Mouse (Mus musculus): Measurements from ENCODE around the gene Ydjc. TPM values are rescaled to one million over a fixed set of nuclear protein-coding genes. Genes with fewer than 3 reads are reported as not detected.
A peak's percentile ranks its signal among the peaks of the same experiment; 100 is the strongest.

Ydjc gene
- total and polyA plus RNA-seq, 3 experiments, result 56.7 to 68.5 TPM; not detected in 1

GRCm38 (mm10) chr16:17202549-17202948 is 58.1 kb downstream of the Ydjc start, which contains the start of gene Ube2l3:
Gene Ube2l3, minus strand, starts transcription at chr16:17202649.
- no peaks in the 10 kb centered on the region for H3K27me3 ChIP-seq (ENCODE audit: control insufficient read depth in 1 of 2, insufficient read depth in 2 of 2, low read length in 2 of 2)
- peak within 1 kb of the TSS; percentile 85 for H3K4me3 ChIP-seq (ENCODE audit: control insufficient read depth in 1 of 2, insufficient read depth in 1 of 2, low read depth in 2 of 2, low read length in 2 of 2)
- peak within 1 kb of the TSS; percentile 29 for H3K27ac ChIP-seq (ENCODE audit: control insufficient read depth, low read depth, low read length)
- H3K79me2 ChIP-seq (ENCODE audit: control insufficient read depth, insufficient read depth, low read length, poor library complexity), result peaks cover 33% of the 10 kb centered on the region
- peak within 1 kb of the TSS; percentile 95 for H3K9ac ChIP-seq (ENCODE audit: control insufficient read depth, low read depth, low read length, poor library complexity, severe bottlenecking)
- peaks cover 3 to 22% of the 10 kb centered on the region in 2 experiments for H3K36me3 ChIP-seq (ENCODE audit: control insufficient read depth in 1 of 2, insufficient read depth in 2 of 2, low read length in 2 of 2)
- no peak for DNase-seq (ENCODE audit: low read depth, low spot score)
- H3K9me3 ChIP-seq (replicated peaks; ENCODE audit: insufficient read depth, low read length), result no peaks in the 10 kb centered on the region
- no peak for TF ChIP-seq ZMIZ1 (IDR thresholded peaks at IDR 0.05; ENCODE audit: low read depth, low read length)
- no peak for TF ChIP-seq NELFE (IDR thresholded peaks at IDR 0.05; ENCODE audit: low read depth, low read length)
- TF ChIP-seq HCFC1 (IDR thresholded peaks at IDR 0.05; ENCODE audit: low read depth, low read length), result no peak
- TF ChIP-seq TCF12 (IDR thresholded peaks at IDR 0.05; ENCODE audit: low read depth, low read length), result no peak
- no peak for TF ChIP-seq RAD21 (IDR thresholded peaks at IDR 0.05; ENCODE audit: low read depth, low read length)
- no peak for TF ChIP-seq KAT2A (conservative IDR thresholded peaks at IDR 0.05; ENCODE audit: low read depth, low read length)
- no peak for TF ChIP-seq POLR2AphosphoS5 (IDR thresholded peaks at IDR 0.05; ENCODE audit: borderline replicate concordance, low read depth, low read length)
- no peak for TF ChIP-seq GABPA (IDR thresholded peaks at IDR 0.05; ENCODE audit: low read depth, low read length)
- TF ChIP-seq E2F4 (IDR thresholded peaks at IDR 0.05; ENCODE audit: borderline replicate concordance, low read depth, low read length), result no peak
- TF ChIP-seq USF1 (IDR thresholded peaks at IDR 0.05; ENCODE audit: low read depth, low read length), result no peak
- TF ChIP-seq ZKSCAN1 (IDR thresholded peaks at IDR 0.05; ENCODE audit: low read depth, low read length), result no peak
- no peak for TF ChIP-seq MYC (IDR thresholded peaks at IDR 0.05; ENCODE audit: low read depth, low read length)
- no peak for TF ChIP-seq NRF1 (IDR thresholded peaks at IDR 0.05; ENCODE audit: insufficient read depth, low read depth, low read length, poor library complexity, severe bottlenecking)
- H3K4me1 ChIP-seq (ENCODE audit: control insufficient read depth in 1 of 2, insufficient read depth in 2 of 2, low read length in 2 of 2), result peaks cover 9 to 18% of the 10 kb centered on the region in 2 experiments

GRCm38 (mm10) chr16:17204990-17205389 is 60.6 kb downstream of the Ydjc start:
- H3K36me3 ChIP-seq (ENCODE audit: control insufficient read depth in 1 of 2, insufficient read depth in 2 of 2, low read length in 2 of 2), result peaks cover 0 to 6% of the 10 kb centered on the region in 2 experiments; a peak in 2 of 4 replicates
- peak overlapping the region; percentile 22; the same call in 1 of the 2 replicates for H3K9ac ChIP-seq (ENCODE audit: control insufficient read depth, low read depth, low read length, poor library complexity, severe bottlenecking)
- no peak overlapping the region for H3K27ac ChIP-seq (ENCODE audit: control insufficient read depth, low read depth, low read length)
- no peaks in the 10 kb centered on the region for H3K9me3 ChIP-seq (replicated peaks; ENCODE audit: insufficient read depth, low read length)
- peak; percentile 82 for DNase-seq (ENCODE audit: low read depth, low spot score)
- H3K79me2 ChIP-seq (ENCODE audit: control insufficient read depth, insufficient read depth, low read length, poor library complexity), result peaks cover 17% of the 10 kb centered on the region
- H3K27me3 ChIP-seq (ENCODE audit: control insufficient read depth in 1 of 2, insufficient read depth in 2 of 2, low read length in 2 of 2), result no peaks in the 10 kb centered on the region
- H3K4me3 ChIP-seq (ENCODE audit: control insufficient read depth in 1 of 2, insufficient read depth in 1 of 2, low read depth in 2 of 2, low read length in 2 of 2), result peak overlapping the region; percentile 18 to 33; a peak in 2 of 4 replicates
- peaks cover 8 to 12% of the 10 kb centered on the region in 2 experiments; a peak in 3 of 4 replicates for H3K4me1 ChIP-seq (ENCODE audit: control insufficient read depth in 1 of 2, insufficient read depth in 2 of 2, low read length in 2 of 2)
- no peak for TF ChIP-seq USF1 (IDR thresholded peaks at IDR 0.05; ENCODE audit: low read depth, low read length)
- peak; percentile 85 for TF ChIP-seq ZC3H11A (IDR thresholded peaks at IDR 0.05; ENCODE audit: low read depth, low read length)
- TF ChIP-seq ZNF384 (IDR thresholded peaks at IDR 0.05; ENCODE audit: low read depth, low read length), result peak; percentile 73
- peak; percentile 81 for TF ChIP-seq SMC3 (IDR thresholded peaks at IDR 0.05; ENCODE audit: low read depth, low read length)
- no peak for TF ChIP-seq JUND (IDR thresholded peaks at IDR 0.05; ENCODE audit: low read depth, low read length)
- TF ChIP-seq SIN3A (IDR thresholded peaks at IDR 0.05; ENCODE audit: low read length), result no peak
- peak; percentile 72 for TF ChIP-seq RAD21 (IDR thresholded peaks at IDR 0.05; ENCODE audit: low read depth, low read length)
- peak; percentile 45 to 83 (median 64); a peak in 5 of 6 replicates for TF ChIP-seq CTCF (IDR thresholded peaks at IDR 0.05 in 2 of 3, conservative IDR thresholded peaks at IDR 0.05 in 1 of 3; ENCODE audit: control insufficient read depth in 1 of 3, insufficient read depth in 1 of 3, low read depth in 2 of 3, low read length in 3 of 3, poor library complexity in 1 of 3, severe bottlenecking in 1 of 3)

All from MEL (cell line).